Mouse (Mus musculus) myocyte (in vitro differentiated cells): ENCODE data around the gene Slc25a36.

Source experiments
- CEBPB ChIP-seq: IDR thresholded peaks from 2 replicates; pipeline ENCODE4 v1.6.1; 2011; ENCODE audit warnings: mild to moderate bottlenecking, moderate library complexity; ENCODE audit not compliant: poor library complexity, insufficient read depth, severe bottlenecking
- E2F4 ChIP-seq: IDR thresholded peaks from one replicate; pipeline ENCODE4 v1.6.1; 2011; ENCODE audit warnings: mild to moderate bottlenecking, control low read depth, moderate library complexity; ENCODE audit not compliant: insufficient read depth
- MAX ChIP-seq: IDR thresholded peaks from one replicate; pipeline ENCODE4 v1.6.1; 2011; ENCODE audit warnings: low read depth, mild to moderate bottlenecking, control low read depth
- MYOD1 ChIP-seq, 3 experiments: IDR thresholded peaks; one replicate each; pipeline ENCODE4 v1.6.1; 2011; ENCODE audit warnings: control low read depth in 2 of 3, low read depth in 2 of 3, mild to moderate bottlenecking in 2 of 3, moderate library complexity in 1 of 3; ENCODE audit not compliant: insufficient read length in 2 of 3, control insufficient read depth in 1 of 3
- MYOG ChIP-seq, 3 experiments: IDR thresholded peaks; one replicate each; pipeline ENCODE4 v1.6.1; 2011; ENCODE audit warnings: control low read depth in 2 of 3, low read depth in 2 of 3, mild to moderate bottlenecking in 2 of 3; ENCODE audit not compliant: insufficient read length in 2 of 3, control insufficient read depth in 1 of 3, insufficient read depth in 1 of 3
- POLR2A ChIP-seq: IDR thresholded peaks from one replicate; pipeline ENCODE4 v1.6.1; 2011; ENCODE audit warnings: low read depth, mild to moderate bottlenecking, control low read depth, moderate library complexity; ENCODE audit not compliant: insufficient read length
- POLR2AphosphoS2 ChIP-seq: IDR thresholded peaks from one replicate; pipeline ENCODE4 v1.6.1; 2011; ENCODE audit warnings: low read depth, control low read depth; ENCODE audit not compliant: insufficient read length
- REST ChIP-seq: IDR thresholded peaks from one replicate; pipeline ENCODE4 v1.6.1; 2011; ENCODE audit warnings: mild to moderate bottlenecking, control low read depth, moderate library complexity; ENCODE audit not compliant: insufficient read depth, insufficient read length
- SRF ChIP-seq: IDR thresholded peaks from one replicate; pipeline ENCODE4 v1.6.1; 2011; ENCODE audit warnings: low read depth; ENCODE audit not compliant: control insufficient read depth, insufficient read length
- TCF12 ChIP-seq: IDR thresholded peaks from one replicate; pipeline ENCODE4 v1.6.1; 2011; ENCODE audit warnings: mild to moderate bottlenecking, control low read depth; ENCODE audit not compliant: poor library complexity, insufficient read depth, severe bottlenecking
- TCF3 ChIP-seq: IDR thresholded peaks from one replicate; pipeline ENCODE4 v1.6.1; 2011; ENCODE audit warnings: low read depth, control low read depth; ENCODE audit not compliant: insufficient read length
- USF1 ChIP-seq: IDR thresholded peaks from one replicate; pipeline ENCODE4 v1.6.1; 2011; ENCODE audit warnings: low read depth, mild to moderate bottlenecking, control low read depth, moderate library complexity

- TF ChIP-seq USF1 (no peak), TCF12 (no peak), POLR2A (no peak), E2F4 (no peak), CEBPB (no peak), MYOG (IDR thresholded peaks at IDR 0.05; ENCODE audit: control insufficient read depth in 1 of 3, insufficient read depth in 1 of 3, insufficient read length in 2 of 3, low read depth in 2 of 3) (no peak), MAX (no peak), MYOD1 (IDR thresholded peaks at IDR 0.05; ENCODE audit: control insufficient read depth in 1 of 3, insufficient read length in 2 of 3, low read depth in 2 of 3) (no peak), POLR2AphosphoS2 (no peak), SRF (no peak), TCF3 (no peak), REST (no peak)
Measured at GRCm38 (mm10) chr9:97133178-97133577, 22.2 kb upstream of the Slc25a36 start.
